Mouse (Mus musculus) cerebellum, adult 2 months (tissue): Measurements from ENCODE around the gene Crybg2.

Experiments
- CTCF ChIP-seq: fragments of 200-500 bp; IDR thresholded peaks from 2 replicates; pipeline ENCODE4 v1.5.1; 2011; ENCODE audit warnings: low read depth, mild to moderate bottlenecking, control low read depth, low read length, moderate library complexity, borderline replicate concordance; ENCODE audit not compliant: insufficient read depth
- POLR2A ChIP-seq: fragments of 200-500 bp; IDR thresholded peaks from 2 replicates; pipeline ENCODE4 v1.6.1; 2011; ENCODE audit warnings: low read length, control low read depth, borderline replicate concordance; ENCODE audit not compliant: insufficient read depth

DNA sequence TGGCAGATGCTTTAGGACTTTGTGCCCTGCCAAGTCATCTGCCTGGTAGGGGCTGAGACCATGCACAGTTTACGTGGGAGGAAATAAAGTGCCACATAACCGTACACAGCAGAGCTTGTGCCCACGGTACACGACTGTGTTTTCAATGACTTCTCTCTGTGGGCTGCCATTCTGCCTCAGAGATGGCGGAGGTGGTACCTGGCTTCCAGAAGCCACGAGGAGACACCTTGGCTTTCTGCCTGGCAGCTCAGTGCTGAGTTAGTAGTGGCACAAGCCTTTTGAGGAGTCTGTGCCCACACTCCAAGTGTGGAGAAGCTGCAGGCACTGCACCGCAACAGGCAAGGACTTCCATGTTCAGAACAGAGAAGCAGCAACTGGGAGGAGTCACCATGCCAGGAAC, 47.1 kb downstream of the Crybg2 start:
- TF ChIP-seq CTCF = no peak
- TF ChIP-seq POLR2A = no peak
